Mouse (Mus musculus) thymus, adult 2 months (tissue): Measurements from ENCODE around the gene Cdhr3.

Experiments
- CTCF ChIP-seq: fragments of 200-500 bp; IDR thresholded peaks from 2 replicates; pipeline ENCODE4 v1.5.1; 2012; ENCODE audit warnings: mild to moderate bottlenecking, control low read depth, low read length, moderate library complexity, borderline replicate concordance; ENCODE audit not compliant: control insufficient read depth, poor library complexity, insufficient read depth; ENCODE audit errors: extremely low read depth
- POLR2A ChIP-seq: fragments of 200-500 bp; IDR thresholded peaks from 2 replicates; pipeline ENCODE4 v1.6.1; 2012; ENCODE audit warnings: mild to moderate bottlenecking, low read length, control low read depth, moderate library complexity; ENCODE audit not compliant: control insufficient read depth, poor library complexity, insufficient read depth; ENCODE audit errors: extremely low read depth

DNA sequence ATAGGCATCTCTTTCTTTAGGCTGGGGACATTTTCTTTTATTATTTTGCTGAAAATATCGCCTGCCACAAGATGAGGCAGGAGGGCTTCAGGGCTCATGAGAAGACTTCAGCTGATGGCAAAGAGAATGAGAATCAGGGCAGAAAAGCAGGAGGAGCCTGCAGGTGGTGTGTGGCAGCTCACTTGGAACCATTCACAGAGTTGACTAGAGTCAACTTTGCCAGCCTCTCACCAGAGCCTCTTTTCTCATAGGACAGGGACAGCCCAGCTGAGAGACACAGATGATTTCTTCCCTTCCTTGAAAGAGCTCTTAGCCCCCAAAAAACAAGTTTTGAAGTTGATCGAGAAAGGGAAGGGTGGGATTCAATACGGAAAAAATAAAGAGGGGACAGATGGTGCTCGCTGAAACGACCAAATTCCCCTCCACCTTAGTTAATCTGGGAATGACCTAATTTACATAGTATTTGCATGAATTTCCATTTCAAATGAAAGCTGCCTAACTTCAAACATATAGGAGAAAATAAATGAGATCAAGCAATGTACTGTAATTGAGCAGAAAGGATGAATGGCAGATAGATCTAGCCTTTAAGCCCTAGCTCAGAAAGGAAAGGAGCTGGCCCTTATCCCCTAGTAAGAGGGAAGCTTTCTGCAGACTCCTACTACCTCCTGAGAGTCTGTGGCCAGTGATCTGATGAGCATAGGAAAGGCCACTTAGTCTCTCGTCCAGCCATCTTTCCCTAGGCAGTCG is 78.5 kb downstream of the Cdhr3 start:
- no peak for TF ChIP-seq CTCF
- TF ChIP-seq POLR2A: no peak
